Mouse (Mus musculus) myocyte (in vitro differentiated cells): ENCODE data around the gene Srrm3.

Source experiments
- CEBPB ChIP-seq: IDR thresholded peaks from 2 replicates; pipeline ENCODE4 v1.6.1; 2011; ENCODE audit warnings: mild to moderate bottlenecking, moderate library complexity; ENCODE audit not compliant: poor library complexity, insufficient read depth, severe bottlenecking
- POLR2A ChIP-seq: IDR thresholded peaks from one replicate; pipeline ENCODE4 v1.6.1; 2011; ENCODE audit warnings: low read depth, mild to moderate bottlenecking, control low read depth, moderate library complexity; ENCODE audit not compliant: insufficient read length

- no peak for TF ChIP-seq POLR2A
- TF ChIP-seq CEBPB = no peak
Measured at GRCm38 (mm10) chr5:135835492-135835858, 28.8 kb downstream of the Srrm3 start.
